Mouse (Mus musculus): ENCODE data around the gene Ptrh2. TPM values are rescaled to one million over a fixed set of nuclear protein-coding genes. Genes with fewer than 3 reads are reported as not detected.

Gene Ptrh2
- polyA plus RNA-seq, 1 experiment, result 2.0 TPM

GRCm38 (mm10) chr11:86646885-86647459 is 36.8 kb upstream of the Ptrh2 start:
- no peak for DNase-seq (ENCODE audit: low read depth in 1 of 2, low spot score in 2 of 2)
- Histone ChIP-seq H3K4me3 (ENCODE audit: extremely low read depth, insufficient read depth, insufficient read length) (no peak overlapping the region), H3K36me3 (ENCODE audit: control insufficient read depth, insufficient read depth, low read length) (peaks cover 8% of the 10 kb centered on the region), H3K4me1 (ENCODE audit: control insufficient read depth, insufficient read depth, insufficient read length) (no peaks in the 10 kb centered on the region), H3K27ac (ENCODE audit: insufficient read depth, low read length) (no peak overlapping the region), H3K27me3 (ENCODE audit: control insufficient read depth, insufficient read depth, low read length) (no peaks in the 10 kb centered on the region)
- TF ChIP-seq POLR2A (IDR thresholded peaks at IDR 0.05; ENCODE audit: low read depth, low read length) (no peak), CTCF (IDR thresholded peaks at IDR 0.05; ENCODE audit: extremely low read depth, insufficient read depth, insufficient read length, insufficient replicate concordance) (no peak)
- WGBS, result 96% methylated on average over 3 of the region's 3 CpGs

- DNase-seq (ENCODE audit: low read depth in 1 of 2, low spot score in 2 of 2), result no peak
- Histone ChIP-seq H3K4me3 (ENCODE audit: extremely low read depth, insufficient read depth, insufficient read length) (no peak overlapping the region), H3K36me3 (ENCODE audit: control insufficient read depth, insufficient read depth, low read length) (peaks cover 6% of the 10 kb centered on the region), H3K27ac (ENCODE audit: insufficient read depth, low read length) (no peak overlapping the region), H3K27me3 (ENCODE audit: control insufficient read depth, insufficient read depth, low read length) (no peaks in the 10 kb centered on the region), H3K4me1 (ENCODE audit: control insufficient read depth, insufficient read depth, insufficient read length) (0 out of 2 replicates have a peak, but pooled peaks cover 2% of the 10 kb centered on the region)
- TF ChIP-seq POLR2A (IDR thresholded peaks at IDR 0.05; ENCODE audit: low read depth, low read length) (no peak), CTCF (IDR thresholded peaks at IDR 0.05; ENCODE audit: extremely low read depth, insufficient read depth, insufficient read length, insufficient replicate concordance) (no peak)
- 96% methylated on average over 15 of the region's 15 CpGs for WGBS
Observed at GRCm38 (mm10) chr11:86647706-86648447, 35.9 kb upstream of the Ptrh2 start.

- peaks cover 1% of the 10 kb centered on the region; the same call in 1 of the 2 replicates for H3K36me3 ChIP-seq (ENCODE audit: control insufficient read depth, insufficient read depth, low read length)
- no peak for DNase-seq (ENCODE audit: low read depth in 1 of 2, low spot score in 2 of 2)
Observed at GRCm38 (mm10) chr11:86649542-86649941, 34.2 kb upstream of the Ptrh2 start.

GRCm38 (mm10) chr11:86650676-86651075 is 33.1 kb upstream of the Ptrh2 start:
- TF ChIP-seq POLR2A (IDR thresholded peaks at IDR 0.05; ENCODE audit: low read depth, low read length) (no peak), CTCF (IDR thresholded peaks at IDR 0.05; ENCODE audit: extremely low read depth, insufficient read depth, insufficient read length, insufficient replicate concordance) (no peak)
- peaks cover 1% of the 10 kb centered on the region; the same call in 1 of the 2 replicates for H3K36me3 ChIP-seq (ENCODE audit: control insufficient read depth, insufficient read depth, low read length)
- no peak for DNase-seq (ENCODE audit: low read depth in 1 of 2, low spot score in 2 of 2)
- 0 out of 2 replicates have a peak, but pooled peaks cover 2% of the 10 kb centered on the region for H3K4me1 ChIP-seq (ENCODE audit: control insufficient read depth, insufficient read depth, insufficient read length)
- no peak overlapping the region for H3K4me3 ChIP-seq (ENCODE audit: extremely low read depth, insufficient read depth, insufficient read length)
- no peak overlapping the region for H3K27ac ChIP-seq (ENCODE audit: insufficient read depth, low read length)
- H3K27me3 ChIP-seq (ENCODE audit: control insufficient read depth, insufficient read depth, low read length), result no peaks in the 10 kb centered on the region
- 93% methylated on average over 6 of the region's 6 CpGs for WGBS

More at GRCm38 (mm10) chr11:86649542-86649941, 34.2 kb upstream of the Ptrh2 start:
- Histone ChIP-seq H3K27ac (ENCODE audit: insufficient read depth, low read length) (no peak overlapping the region), H3K27me3 (ENCODE audit: control insufficient read depth, insufficient read depth, low read length) (no peaks in the 10 kb centered on the region), H3K4me1 (ENCODE audit: control insufficient read depth, insufficient read depth, insufficient read length) (0 out of 2 replicates have a peak, but pooled peaks cover 2% of the 10 kb centered on the region), H3K4me3 (ENCODE audit: extremely low read depth, insufficient read depth, insufficient read length) (no peak overlapping the region)
- TF ChIP-seq POLR2A (IDR thresholded peaks at IDR 0.05; ENCODE audit: low read depth, low read length) (no peak), CTCF (IDR thresholded peaks at IDR 0.05; ENCODE audit: extremely low read depth, insufficient read depth, insufficient read length, insufficient replicate concordance) (no peak)
- 86% methylated on average over 1 of the region's 1 CpGs for WGBS

- no peak for TF ChIP-seq POLR2A (IDR thresholded peaks at IDR 0.05; ENCODE audit: low read depth, low read length)
- no peak for TF ChIP-seq CTCF (IDR thresholded peaks at IDR 0.05; ENCODE audit: extremely low read depth, insufficient read depth, insufficient read length, insufficient replicate concordance)
- no peaks in the 10 kb centered on the region for H3K27me3 ChIP-seq (ENCODE audit: control insufficient read depth, insufficient read depth, low read length)
- 78% methylated on average over 4 of the region's 4 CpGs for WGBS
- 0 out of 2 replicates have a peak, but pooled peaks cover 2% of the 10 kb centered on the region for H3K4me1 ChIP-seq (ENCODE audit: control insufficient read depth, insufficient read depth, insufficient read length)
- H3K4me3 ChIP-seq (ENCODE audit: extremely low read depth, insufficient read depth, insufficient read length), result no peak overlapping the region
- peaks cover 1% of the 10 kb centered on the region; the same call in 1 of the 2 replicates for H3K36me3 ChIP-seq (ENCODE audit: control insufficient read depth, insufficient read depth, low read length)
- H3K27ac ChIP-seq (ENCODE audit: insufficient read depth, low read length), result no peak overlapping the region
- no peak for DNase-seq (ENCODE audit: low read depth in 1 of 2, low spot score in 2 of 2)
Observed at GRCm38 (mm10) chr11:86652578-86652979, 31.2 kb upstream of the Ptrh2 start.

GRCm38 (mm10) chr11:86653446-86653845 is 30.3 kb upstream of the Ptrh2 start:
- no peak for TF ChIP-seq POLR2A (IDR thresholded peaks at IDR 0.05; ENCODE audit: low read depth, low read length)
- peak; percentile 38; the same call in 1 of the 2 replicates for TF ChIP-seq CTCF (IDR thresholded peaks at IDR 0.05; ENCODE audit: extremely low read depth, insufficient read depth, insufficient read length, insufficient replicate concordance)
- Histone ChIP-seq H3K27ac (ENCODE audit: insufficient read depth, low read length) (no peak overlapping the region), H3K36me3 (ENCODE audit: control insufficient read depth, insufficient read depth, low read length) (peaks cover 1% of the 10 kb centered on the region; the same call in 1 of the 2 replicates), H3K4me1 (ENCODE audit: control insufficient read depth, insufficient read depth, insufficient read length) (0 out of 2 replicates have a peak, but pooled peaks cover 2% of the 10 kb centered on the region), H3K27me3 (ENCODE audit: control insufficient read depth, insufficient read depth, low read length) (no peaks in the 10 kb centered on the region), H3K4me3 (ENCODE audit: extremely low read depth, insufficient read depth, insufficient read length) (no peak overlapping the region)
- 34% methylated on average over 3 of the region's 3 CpGs for WGBS
- DNase-seq (ENCODE audit: low read depth in 1 of 2, low spot score in 2 of 2), result peak; percentile 33 to 35
